Mouse (Mus musculus) small intestine, adult 2 months (tissue): Measurements from ENCODE around the gene Gm7579.

Experiments
- CTCF ChIP-seq: fragments of 200-500 bp; IDR thresholded peaks from 2 replicates; pipeline ENCODE4 v1.5.1; 2012; ENCODE audit warnings: low read depth, mild to moderate bottlenecking, control low read depth, inconsistent platforms, low read length, moderate library complexity, mixed read lengths; ENCODE audit not compliant: insufficient replicate concordance, insufficient read length; ENCODE audit errors: extremely low read depth
- POLR2A ChIP-seq: fragments of 200-500 bp; IDR thresholded peaks from 2 replicates; pipeline ENCODE4 v1.6.1; 2012; ENCODE audit warnings: low read depth, mild to moderate bottlenecking, control low read depth, inconsistent platforms, low read length, moderate library complexity

DNA sequence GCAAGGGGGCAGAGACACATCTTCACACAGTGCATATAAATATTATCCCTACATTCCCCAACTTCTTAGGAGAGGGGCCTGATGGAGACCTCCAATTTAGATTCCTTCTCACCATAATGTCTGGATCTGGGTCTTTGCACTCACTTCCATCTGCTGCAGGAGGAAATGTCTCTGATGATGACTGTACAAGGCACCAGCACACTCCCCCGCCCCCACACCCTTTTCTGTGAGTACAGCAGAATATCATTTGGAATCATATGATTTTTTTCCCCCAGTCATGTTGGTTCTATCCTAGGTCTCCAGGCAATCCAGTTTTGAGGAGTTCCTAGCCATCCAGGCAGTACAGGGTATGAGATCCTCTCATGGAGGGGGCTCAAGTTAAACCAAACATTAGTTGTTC, 33.0 kb upstream of the Gm7579 start:
- no peak for TF ChIP-seq POLR2A
- TF ChIP-seq CTCF, result no peak
